Mouse (Mus musculus) CH12.LX (cell line): ENCODE data around the gene Mplkip. TPM values are rescaled to one million over a fixed set of nuclear protein-coding genes. Genes with fewer than 3 reads are reported as not detected.

Experiments used
- DNase-seq: peaks from one replicate; pipeline ENCODE4 v3.0.0-alpha.2; 2013; ENCODE audit errors: extremely low read depth
- H3K27ac ChIP-seq: 2 replicates; pipeline ENCODE4 v1.5.1; 2012; ENCODE audit warnings: low read depth, mild to moderate bottlenecking, control low read depth, moderate library complexity; ENCODE audit not compliant: insufficient read depth
- H3K27me3 ChIP-seq: replicated peaks from 2 replicates; pipeline ENCODE3; 2012; ENCODE audit warnings: inconsistent platforms
- H3K36me3 ChIP-seq, 2 experiments: replicated peaks in 1 of 2; 2 replicates each; pipeline versions ENCODE3 to v1.6.1; 2012; ENCODE audit warnings: inconsistent platforms in 1 of 2, low read length in 1 of 2, mild to moderate bottlenecking in 1 of 2, mixed read lengths in 1 of 2, moderate library complexity in 1 of 2; ENCODE audit not compliant: control insufficient read depth in 1 of 2, insufficient read depth in 1 of 2
- H3K4me1 ChIP-seq, 2 experiments: 2 replicates each; pipeline ENCODE4 v1.6.1; 2012; ENCODE audit warnings: inconsistent platforms in 1 of 2, moderate library complexity in 1 of 2; ENCODE audit not compliant: insufficient read depth in 2 of 2, control insufficient read depth in 1 of 2
- H3K4me2 ChIP-seq: 2 replicates; pipeline ENCODE4 v1.6.1; 2012; ENCODE audit warnings: low read depth, mild to moderate bottlenecking, control low read depth; ENCODE audit not compliant: poor library complexity, insufficient read depth, severe bottlenecking
- H3K4me3 ChIP-seq, 3 experiments: fragments of 150-350 bp in 1 of 3; sonication (generic) in 1 of 3; replicated peaks in 1 of 3; 2 replicates each; pipeline versions ENCODE3 to v1.5.1; 2011 to 2012; ENCODE audit warnings: low read depth in 2 of 3, low read length in 2 of 3, mild to moderate bottlenecking in 2 of 3, moderate library complexity in 2 of 3, control low read depth in 1 of 3, improper control_type of control experiment in 1 of 3, inconsistent platforms in 1 of 3, mixed read lengths in 1 of 3; ENCODE audit not compliant: poor library complexity in 1 of 3
- H3K79me2 ChIP-seq: replicated peaks from 2 replicates; pipeline ENCODE4 v1.6.1; 2012; ENCODE audit warnings: mild to moderate bottlenecking, moderate library complexity; ENCODE audit not compliant: control insufficient read depth, poor library complexity, insufficient read depth, severe bottlenecking; ENCODE audit errors: extremely low read depth
- H3K9ac ChIP-seq: 2 replicates; pipeline ENCODE4 v1.6.1; 2012; ENCODE audit warnings: low read depth, mild to moderate bottlenecking, control low read depth, moderate library complexity; ENCODE audit not compliant: insufficient read depth
- H3K9me3 ChIP-seq: replicated peaks from 2 replicates; pipeline ENCODE3; 2012; ENCODE audit warnings: low read length, inconsistent platforms, mixed read lengths
- BHLHE40 ChIP-seq: IDR thresholded peaks from 2 replicates; pipeline ENCODE4 v1.6.1; 2011; ENCODE audit warnings: mild to moderate bottlenecking, low read depth, low read length, improper control_type of control experiment
- EP300 ChIP-seq: IDR thresholded peaks from 2 replicates; pipeline ENCODE4 v1.6.1; 2011; ENCODE audit warnings: low read length, improper control_type of control experiment
- IRF4 ChIP-seq: IDR thresholded peaks from 2 replicates; pipeline ENCODE4 v1.6.1; 2014; ENCODE audit warnings: low read depth, mild to moderate bottlenecking, inconsistent platforms, low read length, improper control_type of control experiment
- JUND ChIP-seq: conservative IDR thresholded peaks from 2 replicates; pipeline ENCODE4 v1.6.1; 2011; ENCODE audit warnings: low read depth, low read length, improper control_type of control experiment
- KAT2A ChIP-seq: IDR thresholded peaks from 2 replicates; pipeline ENCODE4 v1.6.1; 2012; ENCODE audit warnings: low read length, improper control_type of control experiment, inconsistent platforms; ENCODE audit not compliant: insufficient replicate concordance
- MAZ ChIP-seq: IDR thresholded peaks from 2 replicates; pipeline ENCODE4 v1.6.1; 2012; ENCODE audit warnings: low read depth, mild to moderate bottlenecking, inconsistent platforms, low read length, improper control_type of control experiment, moderate library complexity
- NELFE ChIP-seq: IDR thresholded peaks from 2 replicates; pipeline ENCODE4 v1.6.1; 2011; ENCODE audit warnings: low read depth, low read length, improper control_type of control experiment
- POLR2A ChIP-seq: IDR thresholded peaks from 2 replicates; pipeline ENCODE4 v1.6.1; 2011; ENCODE audit warnings: low read depth, mild to moderate bottlenecking, improper control_type of control experiment, low read length
- POLR2AphosphoS2 ChIP-seq: IDR thresholded peaks from 2 replicates; pipeline ENCODE4 v1.6.1; 2011; ENCODE audit warnings: low read depth, low read length, improper control_type of control experiment
- SMC3 ChIP-seq: IDR thresholded peaks from 2 replicates; pipeline ENCODE4 v1.6.1; 2011; ENCODE audit warnings: low read depth, low read length, improper control_type of control experiment
- TBP ChIP-seq: conservative IDR thresholded peaks from 2 replicates; pipeline ENCODE4 v1.6.1; 2011; ENCODE audit warnings: low read depth, low read length, improper control_type of control experiment
- TCF12 ChIP-seq: IDR thresholded peaks from 2 replicates; pipeline ENCODE4 v1.6.1; 2014; ENCODE audit warnings: low read depth, mild to moderate bottlenecking, inconsistent platforms, low read length, improper control_type of control experiment
- USF1 ChIP-seq: IDR thresholded peaks from 2 replicates; pipeline ENCODE4 v1.6.1; 2014; ENCODE audit warnings: low read depth, mild to moderate bottlenecking, inconsistent platforms, low read length, improper control_type of control experiment
- ZNF384 ChIP-seq: IDR thresholded peaks from 2 replicates; pipeline ENCODE4 v1.6.1; 2012; ENCODE audit warnings: low read depth, low read length, improper control_type of control experiment, inconsistent platforms
- dilution Hi-C: fragments of 300-500 bp; cut with MboI; formaldehyde crosslinking; loops from 2 replicates; pipeline ENCODE4 v1.14.3; 2020; ENCODE audit warnings: low sequenced_read_pairs; ENCODE audit not compliant: extremely low pct_unique_long_range_greater_than_20kb, extremely low pct_ligation_motif_present
- in situ Hi-C: fragments of 300-500 bp; cut with MboI; formaldehyde crosslinking; loops from 3 replicates; pipeline ENCODE4 v1.14.3; 2019; ENCODE audit warnings: low sequenced_read_pairs, low pct_ligation_motif_present, low pct_unique_long_range_greater_than_20kb, mixed read lengths
- polyA plus RNA-seq: library from polyadenylated mRNA; unstranded; fragments of >175 nt; gene quantifications from 2 replicates; pipeline ENCODE4 v1.2.1, GENCODE M21; 2012; ENCODE audit warnings: low read depth; ENCODE audit not compliant: insufficient read length
- total RNA-seq, 2 experiments: library from RNA; depleted of rRNA; stranded (reverse); fragments of 300-350 nt in 1 of 2; fragments of >200 nt in 1 of 2; gene quantifications; 2 replicates each; pipeline ENCODE4 v1.2.3; 2012 to 2014

Mplkip gene
- total and polyA plus RNA-seq, 3 experiments: 12.5 to 33.4 (median 30.0) TPM

DNA sequence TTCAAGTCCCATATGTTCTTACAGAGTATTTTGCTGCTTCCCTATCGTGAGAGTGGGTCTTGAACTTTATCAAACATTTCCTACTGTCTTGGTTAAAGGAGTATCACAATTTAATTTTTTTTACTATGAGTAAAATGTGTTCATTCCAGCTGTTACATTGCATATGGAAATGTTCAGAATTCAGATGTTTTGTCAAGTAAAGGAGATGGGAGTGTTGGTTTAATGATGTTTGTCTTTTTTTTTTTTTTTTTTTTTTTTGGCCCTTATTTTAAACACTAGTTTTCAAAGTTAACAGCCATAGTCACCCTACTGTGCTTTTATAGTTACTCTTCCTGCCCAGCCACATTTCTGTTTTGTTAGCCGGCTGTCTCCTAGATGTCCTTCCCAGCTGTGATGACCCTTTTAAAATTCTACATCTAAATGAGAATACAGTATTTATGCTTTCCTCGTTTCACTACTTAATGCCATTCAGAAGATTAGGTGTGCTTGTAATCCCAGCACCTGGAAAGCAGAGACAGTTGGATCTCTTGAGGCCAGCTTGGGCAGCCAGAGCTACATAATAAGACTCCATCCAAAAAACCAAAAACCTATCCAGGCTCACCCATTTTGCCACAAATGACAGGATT lies 5.2 kb downstream of the Mplkip start:
- DNase-seq: no peak
- dilution Hi-C loops (no loop called here), in situ Hi-C loops (no loop called here)
- H3K79me2 ChIP-seq: peaks cover 22% of the 10 kb centered on the region
- TF ChIP-seq KAT2A: no peak
- TF ChIP-seq SMC3: no peak
- TF ChIP-seq ZNF384: 0 out of 2 replicates have a peak, but pooled peaks have one; percentile 26
- TF ChIP-seq POLR2AphosphoS2: no peak
- H3K27me3 ChIP-seq: no peaks in the 10 kb centered on the region
- peaks cover 0 to 17% of the 10 kb centered on the region in 2 experiments; a peak in 2 of 4 replicates for H3K4me1 ChIP-seq
- H3K9ac ChIP-seq: no peak overlapping the region
- H3K4me2 ChIP-seq: no peak overlapping the region
- H3K27ac ChIP-seq: no peak overlapping the region
- H3K4me3 ChIP-seq: no peak overlapping the region
- H3K9me3 ChIP-seq: no peaks in the 10 kb centered on the region
- H3K36me3 ChIP-seq: peaks cover 0 to 28% of the 10 kb centered on the region in 2 experiments

DNA sequence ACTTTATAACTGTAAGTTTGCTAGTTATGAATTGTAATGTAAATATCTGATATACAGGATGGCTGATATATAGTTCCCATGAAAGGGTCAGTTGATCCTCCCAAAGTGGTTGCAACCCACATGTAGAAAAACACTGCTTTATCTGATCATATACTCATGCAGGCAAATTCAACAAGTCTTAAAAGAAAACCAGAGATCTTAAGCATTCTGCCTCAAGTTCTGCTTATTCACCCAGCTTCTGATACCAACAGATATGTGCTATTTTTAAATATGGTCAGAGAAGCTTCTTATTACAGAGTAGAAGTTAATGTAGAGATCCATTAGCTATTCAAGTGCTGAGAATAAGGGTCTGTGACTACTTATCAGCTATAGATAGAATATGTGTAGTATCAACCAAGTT lies 6.3 kb downstream of the Mplkip start:
- H3K9me3 ChIP-seq: no peaks in the 10 kb centered on the region
- H3K4me2 ChIP-seq: no peak overlapping the region
- no peak overlapping the region for H3K4me3 ChIP-seq
- no peaks in the 10 kb centered on the region for H3K27me3 ChIP-seq
- H3K36me3 ChIP-seq: peaks cover 0 to 30% of the 10 kb centered on the region in 2 experiments
- peaks cover 15% of the 10 kb centered on the region for H3K79me2 ChIP-seq
- H3K4me1 ChIP-seq: peaks cover 0 to 17% of the 10 kb centered on the region in 2 experiments; a peak in 2 of 4 replicates
- no peak overlapping the region for H3K27ac ChIP-seq
- no peak overlapping the region for H3K9ac ChIP-seq
- TF ChIP-seq POLR2A: no peak
- TF ChIP-seq EP300: no peak
- TF ChIP-seq, all 38 proteins: peak for 0
- dilution Hi-C loops (no loop called here), in situ Hi-C loops (no loop called here)
- DNase-seq: no peak

DNA sequence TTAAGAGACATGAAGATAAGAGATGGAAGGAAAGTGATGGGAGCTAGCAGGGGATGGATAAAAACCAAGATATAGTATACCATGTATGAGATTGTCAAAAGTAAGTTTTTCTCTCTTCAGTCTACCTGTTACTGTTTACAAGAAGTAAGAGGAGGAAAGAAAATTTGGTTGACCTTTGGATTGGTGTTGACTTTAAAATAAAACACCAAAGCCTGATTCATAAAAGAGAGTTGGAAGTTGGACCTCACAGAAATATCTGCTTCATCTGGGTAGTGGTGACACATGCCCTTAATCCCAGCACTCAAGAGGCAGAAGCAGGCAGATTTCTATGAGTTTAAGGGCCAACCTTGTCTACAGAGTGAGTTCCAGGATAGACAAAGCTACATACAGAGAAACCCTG lies 7.3 kb downstream of the Mplkip start:
- TF ChIP-seq KAT2A: no peak
- no peak for TF ChIP-seq EP300
- no peak for TF ChIP-seq JUND
- TF ChIP-seq MAZ: no peak
- TF ChIP-seq USF1: no peak
- no peak for TF ChIP-seq NELFE
- TF ChIP-seq POLR2AphosphoS2: no peak
- no peak for TF ChIP-seq TBP
- TF ChIP-seq POLR2A: no peak; the same call in 1 of the 2 replicates
- TF ChIP-seq BHLHE40: no peak
- TF ChIP-seq IRF4: no peak
- no peak for TF ChIP-seq TCF12
- TF ChIP-seq, all 38 proteins: peak for 0
- H3K4me1 ChIP-seq: peaks cover 0 to 17% of the 10 kb centered on the region in 2 experiments; a peak in 2 of 4 replicates
- H3K79me2 ChIP-seq: peaks cover 11% of the 10 kb centered on the region
- H3K27ac ChIP-seq: no peak overlapping the region
- DNase-seq: no peak
- no peaks in the 10 kb centered on the region for H3K9me3 ChIP-seq
- in situ Hi-C loops: no loop called here
- no peak overlapping the region for H3K4me2 ChIP-seq
- H3K9ac ChIP-seq: no peak overlapping the region
- dilution Hi-C loops: no loop called here
- H3K36me3 ChIP-seq: peaks cover 0 to 30% of the 10 kb centered on the region in 2 experiments
- no peaks in the 10 kb centered on the region for H3K27me3 ChIP-seq
- H3K4me3 ChIP-seq: no peak overlapping the region
